Mouse (Mus musculus): Measurements from ENCODE around the gene Dync2li1. TPM values are rescaled to one million over a fixed set of nuclear protein-coding genes. Genes with fewer than 3 reads are reported as not detected.

Dync2li1 gene
- 27.8 and 31.4 TPM in 2 replicates for polyA plus RNA-seq (2015; fragmentation: Nextera tagmentation; extraction: Ambion mirVana)

DNA sequence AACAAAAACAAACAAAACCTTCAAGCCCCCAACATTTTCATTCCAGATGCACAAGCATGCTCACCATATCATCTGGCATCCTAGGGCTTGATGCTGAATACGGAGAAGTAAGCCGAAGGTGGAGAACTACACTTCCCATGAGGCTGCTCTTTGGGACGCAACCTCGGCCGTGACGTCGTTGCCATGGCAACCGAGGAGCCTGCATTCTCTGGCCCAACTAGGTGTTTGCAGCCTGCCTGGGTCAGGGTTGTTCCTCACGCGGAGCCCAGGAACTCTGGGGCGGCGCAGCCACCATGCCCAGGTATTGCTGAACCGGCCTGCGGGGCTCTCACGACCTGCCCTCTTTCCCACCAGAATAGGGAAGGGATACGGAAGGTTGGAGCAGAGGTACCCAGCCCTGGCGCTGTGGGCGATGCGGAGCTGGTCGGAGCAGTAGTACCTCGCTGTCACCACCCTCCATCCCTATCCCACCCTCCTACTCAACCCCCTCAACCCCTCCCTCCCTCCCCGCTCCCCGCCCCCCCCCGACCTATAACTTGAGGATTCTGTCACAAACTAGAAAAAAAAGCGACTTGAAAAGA lies at the start of gene Dync2li1:
Gene Dync2li1, plus strand, starts transcription at position 221 of the 581 bp plus-strand sequence.
- 2% methylated on average over 23 of the region's 25 CpGs for WGBS
- Histone ChIP-seq H3K4me3 (replicated peaks) (peak within 1 kb of the TSS; percentile 70), H3K27me3 (replicated peaks) (no peaks in the 10 kb centered on the region), H3K27ac (peak within 1 kb of the TSS; percentile 51; the same call in 1 of the 2 replicates), H3K9me3 (no peaks in the 10 kb centered on the region), H3K9ac (peak within 1 kb of the TSS; percentile 25), H3K4me2 (peak within 1 kb of the TSS; percentile 87), H3K4me1 (peaks cover 4% of the 10 kb centered on the region; the same call in 1 of the 2 replicates), H3K36me3 (no peaks in the 10 kb centered on the region)
- peak; percentile 95 for ATAC-seq (ENCODE audit: insufficient read depth, low FRiP score, low read depth)

- Histone ChIP-seq H3K4me3 (replicated peaks) (no peak overlapping the region), H3K9me3 (no peaks in the 10 kb centered on the region), H3K27ac (no peak overlapping the region), H3K4me2 (no peak overlapping the region), H3K4me1 (no peaks in the 10 kb centered on the region), H3K27me3 (replicated peaks) (no peaks in the 10 kb centered on the region), H3K9ac (no peak overlapping the region), H3K36me3 (0 out of 2 replicates have a peak, but pooled peaks cover under 1% of the 10 kb centered on the region)
- WGBS: 74% methylated on average over 16 of the region's 16 CpGs
- ATAC-seq (ENCODE audit: insufficient read depth, low FRiP score, low read depth): no peak
Observed at GRCm38 (mm10) chr17:84576621-84577293, 49.5 kb upstream of the Dync2li1 start.

DNA sequence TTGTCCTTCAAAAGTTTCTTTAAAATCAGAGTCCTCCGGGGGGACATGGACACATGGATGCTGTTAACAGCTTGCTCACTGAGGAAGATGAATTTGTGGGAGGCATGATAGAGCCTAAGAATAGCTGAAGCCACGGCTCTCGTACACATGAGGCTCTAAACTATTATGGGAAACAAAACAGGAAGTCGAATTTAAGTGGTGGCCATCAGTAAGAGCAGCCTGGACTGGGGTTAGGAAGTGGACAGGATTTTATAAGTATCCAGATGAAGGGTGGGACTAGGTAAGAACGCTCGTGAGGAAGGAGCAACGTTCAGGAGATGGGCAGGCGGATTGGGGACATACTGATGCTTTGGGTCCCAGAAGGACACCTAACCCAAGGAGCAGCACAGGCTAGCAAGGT lies 47.0 kb upstream of the Dync2li1 start:
- no peak for ATAC-seq (ENCODE audit: insufficient read depth, low FRiP score, low read depth)
- H3K27ac ChIP-seq: no peak overlapping the region
- no peak overlapping the region for H3K9ac ChIP-seq
- no peaks in the 10 kb centered on the region for H3K36me3 ChIP-seq
- no peaks in the 10 kb centered on the region for H3K27me3 ChIP-seq (replicated peaks)
- no peak overlapping the region for H3K4me3 ChIP-seq (replicated peaks)
- no peak overlapping the region for H3K4me2 ChIP-seq
- H3K4me1 ChIP-seq: no peaks in the 10 kb centered on the region
- H3K9me3 ChIP-seq: no peaks in the 10 kb centered on the region
- 67% methylated on average over 8 of the region's 8 CpGs for WGBS

DNA sequence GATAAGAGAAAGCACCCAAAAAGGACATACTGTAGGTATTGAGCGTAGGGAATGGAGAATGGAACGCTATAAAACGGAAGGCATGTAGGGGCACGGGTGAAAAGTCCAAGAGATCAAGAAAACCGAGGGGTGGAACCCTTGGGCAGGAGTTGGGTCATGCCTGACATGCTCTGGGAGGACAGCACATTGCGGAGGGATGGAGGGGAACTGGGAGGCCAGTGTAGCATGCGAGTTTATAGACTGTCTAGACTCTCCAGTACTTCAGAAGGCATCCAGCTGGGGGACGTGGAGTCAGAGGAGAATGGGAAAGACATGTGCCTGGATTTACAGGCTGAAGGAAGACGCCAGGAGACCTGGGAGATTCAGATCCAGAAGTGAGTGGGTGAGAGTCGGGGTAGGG lies 46.5 kb upstream of the Dync2li1 start:
- H3K27me3 ChIP-seq (replicated peaks): no peaks in the 10 kb centered on the region

DNA sequence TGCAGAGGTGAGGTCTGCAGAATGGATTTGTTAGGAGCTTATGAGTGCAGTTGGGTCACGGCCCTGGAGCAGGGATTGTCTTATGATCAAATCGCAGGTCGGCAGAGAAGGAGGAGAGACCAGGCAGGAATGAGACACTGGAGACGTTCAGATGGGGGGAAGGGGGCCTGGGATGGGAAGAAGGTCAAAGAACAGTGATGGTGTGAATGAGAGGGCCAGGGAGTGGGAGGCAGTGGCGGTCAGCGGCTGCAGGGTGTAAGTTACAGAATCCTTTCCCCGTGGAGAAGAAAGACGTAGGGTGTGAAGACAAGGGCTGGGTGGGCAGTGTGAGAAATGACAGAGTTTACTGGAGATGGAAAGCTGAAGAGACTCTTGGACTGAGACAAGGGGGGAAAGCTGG lies 45.5 kb upstream of the Dync2li1 start:
- Histone ChIP-seq H3K27me3 (replicated peaks) (no peaks in the 10 kb centered on the region), H3K27ac (peak overlapping the region; percentile 59; the same call in 1 of the 2 replicates), H3K36me3 (no peaks in the 10 kb centered on the region), H3K4me2 (no peak overlapping the region), H3K9ac (no peak overlapping the region), H3K4me3 (replicated peaks) (no peak overlapping the region), H3K9me3 (no peaks in the 10 kb centered on the region), H3K4me1 (0 out of 2 replicates have a peak, but pooled peaks cover 4% of the 10 kb centered on the region)
- 67% methylated on average over 8 of the region's 8 CpGs for WGBS
- no peak for ATAC-seq (ENCODE audit: insufficient read depth, low FRiP score, low read depth)

More for the DNA sequence above, 46.5 kb upstream of the Dync2li1 start:
- no peaks in the 10 kb centered on the region for H3K4me1 ChIP-seq
- ATAC-seq (ENCODE audit: insufficient read depth, low FRiP score, low read depth): no peak
- H3K4me3 ChIP-seq (replicated peaks): no peak overlapping the region
- no peak overlapping the region for H3K27ac ChIP-seq
- H3K36me3 ChIP-seq: no peaks in the 10 kb centered on the region
- no peaks in the 10 kb centered on the region for H3K9me3 ChIP-seq
- H3K4me2 ChIP-seq: no peak overlapping the region
- WGBS: 86% methylated on average over 10 of the region's 10 CpGs
- no peak overlapping the region for H3K9ac ChIP-seq

GRCm38 (mm10) chr17:84581740-84582414 lies 44.4 kb upstream of the Dync2li1 start:
- H3K27me3 ChIP-seq (replicated peaks): no peaks in the 10 kb centered on the region
- no peaks in the 10 kb centered on the region for H3K36me3 ChIP-seq
- H3K27ac ChIP-seq: peak overlapping the region; percentile 57
- 53% methylated on average over 8 of the region's 8 CpGs for WGBS
- H3K4me1 ChIP-seq: 0 out of 2 replicates have a peak, but pooled peaks cover 4% of the 10 kb centered on the region
- no peak overlapping the region for H3K9ac ChIP-seq
- ATAC-seq (ENCODE audit: insufficient read depth, low FRiP score, low read depth): no peak
- no peak overlapping the region for H3K4me3 ChIP-seq (replicated peaks)
- no peaks in the 10 kb centered on the region for H3K9me3 ChIP-seq
- H3K4me2 ChIP-seq: no peak overlapping the region

GRCm38 (mm10) chr17:84584107-84584506 lies 42.2 kb upstream of the Dync2li1 start:
- WGBS: 77% methylated on average over 9 of the region's 9 CpGs
- no peak for ATAC-seq (ENCODE audit: insufficient read depth, low FRiP score, low read depth)
- Histone ChIP-seq H3K4me1 (0 out of 2 replicates have a peak, but pooled peaks cover 4% of the 10 kb centered on the region), H3K27ac (no peak overlapping the region; the same call in 1 of the 2 replicates), H3K4me3 (replicated peaks) (no peak overlapping the region), H3K9me3 (no peaks in the 10 kb centered on the region), H3K27me3 (replicated peaks) (no peaks in the 10 kb centered on the region), H3K36me3 (no peaks in the 10 kb centered on the region), H3K9ac (no peak overlapping the region), H3K4me2 (no peak overlapping the region)

DNA sequence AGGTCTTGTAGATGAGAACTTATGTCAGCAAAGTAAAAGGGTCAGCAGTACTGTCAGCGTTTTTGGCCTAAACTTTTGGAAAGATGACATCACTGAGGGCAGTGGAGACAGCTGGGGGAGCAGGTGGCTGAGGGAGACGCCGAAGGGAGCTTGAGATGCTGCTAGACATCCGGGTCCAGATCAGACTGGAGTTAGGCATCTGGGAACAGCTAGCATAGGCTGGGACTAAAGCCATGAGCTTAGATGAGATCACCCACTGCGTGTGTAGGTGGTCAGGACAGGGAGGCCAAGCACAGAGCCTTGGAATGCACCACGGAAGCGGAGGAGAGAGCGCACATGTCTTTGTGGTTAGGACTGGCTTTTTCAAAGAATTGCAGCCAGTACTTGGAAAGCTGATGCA lies 41.2 kb upstream of the Dync2li1 start:
- WGBS: 69% methylated on average over 8 of the region's 8 CpGs
- Histone ChIP-seq H3K27me3 (replicated peaks) (no peaks in the 10 kb centered on the region), H3K4me2 (no peak overlapping the region), H3K4me1 (0 out of 2 replicates have a peak, but pooled peaks cover 4% of the 10 kb centered on the region), H3K36me3 (no peaks in the 10 kb centered on the region), H3K9ac (no peak overlapping the region), H3K27ac (no peak overlapping the region), H3K9me3 (no peaks in the 10 kb centered on the region), H3K4me3 (replicated peaks) (no peak overlapping the region)
- peak; percentile 56; the same call in 1 of the 2 replicates for ATAC-seq (ENCODE audit: insufficient read depth, low FRiP score, low read depth)

- 95% methylated on average over 7 of the region's 7 CpGs for WGBS
- H3K4me3 ChIP-seq (replicated peaks): no peak overlapping the region
- H3K4me2 ChIP-seq: no peak overlapping the region
- no peaks in the 10 kb centered on the region for H3K27me3 ChIP-seq (replicated peaks)
- H3K36me3 ChIP-seq: peaks cover 8% of the 10 kb centered on the region; the same call in 1 of the 2 replicates
- no peak for ATAC-seq (ENCODE audit: insufficient read depth, low FRiP score, low read depth)
- no peaks in the 10 kb centered on the region for H3K9me3 ChIP-seq
- H3K9ac ChIP-seq: no peak overlapping the region
- no peak overlapping the region for H3K27ac ChIP-seq
- 0 out of 2 replicates have a peak, but pooled peaks cover 3% of the 10 kb centered on the region for H3K4me1 ChIP-seq
Observed at GRCm38 (mm10) chr17:84590065-84590464, 36.2 kb upstream of the Dync2li1 start.

- no peak overlapping the region for H3K9ac ChIP-seq
- no peak overlapping the region for H3K27ac ChIP-seq
- H3K4me1 ChIP-seq: no peaks in the 10 kb centered on the region
- H3K36me3 ChIP-seq: peaks cover 11% of the 10 kb centered on the region; the same call in 1 of the 2 replicates
- no peaks in the 10 kb centered on the region for H3K27me3 ChIP-seq (replicated peaks)
- no peak overlapping the region for H3K4me2 ChIP-seq
- H3K9me3 ChIP-seq: no peaks in the 10 kb centered on the region
- no peak overlapping the region for H3K4me3 ChIP-seq (replicated peaks)
- 90% methylated on average over 16 of the region's 16 CpGs for WGBS
- no peak for ATAC-seq (ENCODE audit: insufficient read depth, low FRiP score, low read depth)
Observed at GRCm38 (mm10) chr17:84591431-84592150, 34.7 kb upstream of the Dync2li1 start.

GRCm38 (mm10) chr17:84596015-84596441 lies 30.3 kb upstream of the Dync2li1 start:
- no peaks in the 10 kb centered on the region for H3K27me3 ChIP-seq (replicated peaks)
- H3K4me3 ChIP-seq (replicated peaks): no peak overlapping the region
- no peaks in the 10 kb centered on the region for H3K4me1 ChIP-seq
- WGBS: 34% methylated on average over 10 of the region's 10 CpGs
- H3K36me3 ChIP-seq: peaks cover 8% of the 10 kb centered on the region; the same call in 1 of the 2 replicates
- no peaks in the 10 kb centered on the region for H3K9me3 ChIP-seq
- no peak overlapping the region for H3K9ac ChIP-seq
- no peak overlapping the region for H3K27ac ChIP-seq
- peak; percentile 56; the same call in 1 of the 2 replicates for ATAC-seq (ENCODE audit: insufficient read depth, low FRiP score, low read depth)
- no peak overlapping the region; the same call in 1 of the 2 replicates for H3K4me2 ChIP-seq

Data from stomach, embryonic 15.5 days (tissue).